Mouse (Mus musculus): ENCODE measurements around the gene Cacna1i.

DNA sequence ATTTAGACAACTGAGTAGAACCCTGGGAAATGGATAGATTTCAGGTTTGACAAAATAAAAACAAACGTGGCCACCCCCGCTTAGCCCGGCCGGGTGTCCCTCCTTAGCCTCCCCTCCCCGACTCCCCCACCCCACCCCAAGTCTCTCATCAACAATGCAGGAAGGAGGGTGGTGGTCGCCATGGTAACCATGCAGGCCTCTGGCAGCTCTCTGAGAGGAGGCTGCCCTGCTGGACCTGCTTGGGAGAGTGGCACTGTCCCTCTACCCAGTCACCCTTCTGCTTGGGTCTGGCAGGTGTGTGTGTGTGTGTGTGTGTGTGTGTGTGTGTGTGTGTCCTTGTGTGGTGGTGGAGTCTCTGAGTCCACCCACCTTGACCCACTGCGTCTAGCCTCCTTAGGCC lies 27.7 kb downstream of the Cacna1i start:
- no peak for TF ChIP-seq CTCF (IDR thresholded peaks at IDR 0.05; ENCODE audit: low read depth, low read length)
- TF ChIP-seq POLR2A (IDR thresholded peaks at IDR 0.05; ENCODE audit: insufficient read depth, low read length): no peak
- no peak for TF ChIP-seq EP300 (IDR thresholded peaks at IDR 0.05; ENCODE audit: insufficient read depth, low read depth, low read length)

Data from ES-Bruce4 (cell line).